In genomic region chr4:141598894-141599250, GRCm38 (mm10) we compare ENCODE assay signal across 8 mouse cellular contexts. TPM values are rescaled to one million over a fixed set of nuclear protein-coding genes. Genes with fewer than 3 reads are reported as not detected.
DNase-seq lines count a peak whose midpoint lies in the region; ATAC-seq and TF ChIP-seq lines count a peak whose summit lies in the region.

No protein-coding gene starts in this region.

- no peak for TF ChIP-seq CTCF in Patski (IDR thresholded peaks at IDR 0.05)
- TF ChIP-seq CTCF in heart, postnatal 0 days (IDR thresholded peaks at IDR 0.05; ENCODE audit: low read depth): no peak

- in situ Hi-C loops in Patski (cut with MboI; ENCODE audit: low pct_unique_long_range_greater_than_20kb): no loop called here

- DNase-seq in heart, adult 11 months: no peak
- no peak for DNase-seq in Patski (ENCODE audit: low read depth, low spot score)
- DNase-seq in heart, postnatal 0 days (ENCODE audit: low spot score): no peak
- DNase-seq in spleen, postnatal 14 days (ENCODE audit: low spot score in 2 of 2): no peak

- TF ChIP-seq EP300 in heart, postnatal 0 days (IDR thresholded peaks at IDR 0.05; ENCODE audit: low read depth): 0 out of 2 replicates have a peak, but pooled peaks have one; percentile 6

- H3K79me2 ChIP-seq in macrophage (ENCODE audit: inconsistent target): peaks cover 74% of the 10 kb centered on the region

- no peaks in the 10 kb centered on the region for H3K27me3 ChIP-seq in heart, embryonic 13.5 days (replicated peaks)
- H3K27me3 ChIP-seq in Patski: no peaks in the 10 kb centered on the region
- H3K27me3 ChIP-seq in heart, postnatal 0 days (ENCODE audit: control insufficient read depth, insufficient read depth, low read length): no peaks in the 10 kb centered on the region

- POLR2A ChIA-PET in Patski (lab: Charles Lee): interaction anchor here (0.9 kb wide), 1 partner anchor 8 kb away, joined by 3 read pairs; no protein-coding TSS in a partner anchor

- peak overlapping the region; percentile 84 for H3K4me3 ChIP-seq in heart, embryonic 13.5 days
- H3K4me3 ChIP-seq in heart, postnatal 0 days (ENCODE audit: low read depth, low read length): peak overlapping the region; percentile 61
- peak overlapping the region; percentile 6 for H3K4me3 ChIP-seq in macrophage (ENCODE audit: inconsistent target)

- peak overlapping the region; percentile 93 for H3K9ac ChIP-seq in heart, embryonic 13.5 days
- H3K9ac ChIP-seq in heart, postnatal 0 days (replicated peaks; ENCODE audit: low read depth, low read length): peak overlapping the region; percentile 63

- H3K4me2 ChIP-seq in heart, embryonic 13.5 days: peak overlapping the region; percentile 84
- H3K4me2 ChIP-seq in heart, postnatal 0 days (ENCODE audit: low read depth, low read length): peak overlapping the region; percentile 83

- H3K36me3 ChIP-seq in heart, embryonic 13.5 days: peaks cover 23% of the 10 kb centered on the region
- H3K36me3 ChIP-seq in heart, postnatal 0 days (replicated peaks; ENCODE audit: control insufficient read depth, insufficient read depth, low read length): peaks cover 19% of the 10 kb centered on the region
- peaks cover 51% of the 10 kb centered on the region for H3K36me3 ChIP-seq in macrophage (ENCODE audit: inconsistent target)

- H3K27ac ChIP-seq in heart, embryonic 13.5 days (replicated peaks): peak overlapping the region; percentile 90
- peak overlapping the region; percentile 86 for H3K27ac ChIP-seq in heart, postnatal 0 days (ENCODE audit: low read depth)
- no peak overlapping the region for H3K27ac ChIP-seq in macrophage

- no peaks in the 10 kb centered on the region for H3K9me3 ChIP-seq in heart, embryonic 13.5 days
- H3K9me3 ChIP-seq in heart, postnatal 0 days (replicated peaks; ENCODE audit: control insufficient read depth, low read length): no peaks in the 10 kb centered on the region

- ATAC-seq in heart, embryonic 13.5 days (ENCODE audit: extremely low read depth, insufficient number of reproducible peaks, low FRiP score, low TSS enrichment): no peak
- ATAC-seq in Patski: peak; percentile 34
- peak; percentile 2; the same call in 1 of the 2 replicates for ATAC-seq in heart, postnatal 0 days (ENCODE audit: insufficient read depth, low read depth)
- ATAC-seq in megakaryocyte progenitor cell, adult 5-6 weeks (replicated peaks; ENCODE audit: poor library complexity): no peak
- ATAC-seq in granulocyte monocyte progenitor cell, adult 5-6 weeks (replicated peaks; ENCODE audit: poor library complexity, severe bottlenecking): no peak

- WGBS in heart, embryonic 13.5 days: 2% methylated on average over 9 of the region's 9 CpGs
- 2% methylated on average over 9 of the region's 9 CpGs for WGBS in heart, postnatal 0 days
- WGBS in macrophage (ENCODE audit: missing documents): 18% methylated on average over 9 of the region's 9 CpGs

- CTCF ChIA-PET in Patski (lab: Charles Lee): no interaction called here

- H3K4me1 ChIP-seq in heart, embryonic 13.5 days: peaks cover 64% of the 10 kb centered on the region
- H3K4me1 ChIP-seq in heart, postnatal 0 days (ENCODE audit: control insufficient read depth, insufficient read depth): peaks cover 42% of the 10 kb centered on the region

RNA-seq across cellular contexts. Expression of gene Fblim1, which starts 7.0 kb away (rescaled TPM):
- polyA plus RNA-seq in heart, embryonic 13.5 days (2015; fragmentation: Nextera tagmentation; extraction: Ambion mirVana): 55.3 and 55.9 TPM in 2 replicates
- polyA plus RNA-seq in Patski (2021) (90.1 TPM), macrophage (2018) (107 to 177 TPM (median 134 TPM) in 3 replicates)
- 48.3 and 61.5 TPM in 2 replicates for total RNA-seq in heart, postnatal 0 days (2014; rRNA removed; ENCODE audit: low replicate concordance)
- 47.1 and 57.5 TPM in 2 replicates for polyA plus RNA-seq in heart, postnatal 0 days (2015; fragmentation: Nextera tagmentation; extraction: Ambion mirVana)
- 100 to 1,000 TPM in 9 of 26 experiments, 10 to 100 TPM in 16, 1 to 10 TPM in 1; 9.8 to 227 (median 60.4) TPM for total RNA-seq in macrophage (2018; cell fraction: chromatin; rRNA removed)
- total RNA-seq in macrophage (2018; cell fraction: cytosol; rRNA removed): 100 to 1,000 TPM in 25 of 26 experiments, 10 to 100 TPM in 1; 90.3 to 218 (median 142) TPM
- 100 to 1,000 TPM in 10 of 26 experiments, 10 to 100 TPM in 16; 20.4 to 193 (median 83.3) TPM for total RNA-seq in macrophage (2018; cell fraction: nucleus; rRNA removed)
- total RNA-seq in megakaryocyte progenitor cell, adult 5-6 weeks (2015): not detected in 2 replicates
- 0.07 TPM in 1 of 2 replicates, not detected in the other for total RNA-seq in megakaryocyte progenitor cell, adult 5-6 weeks (2017)
- total RNA-seq in granulocyte monocyte progenitor cell, adult 5-6 weeks (2014; fragmentation: Nextera tagmentation): 0.11 and 0.36 TPM in 2 replicates
- total RNA-seq in granulocyte monocyte progenitor cell, adult 5-6 weeks (2017): not detected in 2 replicates

RNA-seq across cellular contexts. Expression of gene Tmem82, which starts 19.6 kb away (rescaled TPM):
- polyA plus RNA-seq in heart, embryonic 13.5 days (2015; fragmentation: Nextera tagmentation; extraction: Ambion mirVana): 0.44 and 0.62 TPM in 2 replicates
- polyA plus RNA-seq in Patski (2021): 0.05 TPM
- total RNA-seq in heart, postnatal 0 days (2014; rRNA removed; ENCODE audit: low replicate concordance): 0.89 and 6.1 TPM in 2 replicates
- polyA plus RNA-seq in heart, postnatal 0 days (2015; fragmentation: Nextera tagmentation; extraction: Ambion mirVana): 6.8 and 7.3 TPM in 2 replicates
- 10 to 100 TPM in 9 of 26 experiments, 1 to 10 TPM in 17; 1.6 to 19.7 (median 6.3) TPM for total RNA-seq in macrophage (2018; cell fraction: chromatin; rRNA removed)
- 1 to 10 TPM; 1.1 to 4.7 (median 1.9) TPM for total RNA-seq in macrophage (2018; cell fraction: cytosol; rRNA removed)
- total RNA-seq in macrophage (2018; cell fraction: nucleus; rRNA removed): 10 to 100 TPM in 10 of 26 experiments, 1 to 10 TPM in 16; 1.8 to 21.2 (median 6.3) TPM
- polyA plus RNA-seq in macrophage (2018): 1.3 to 4.5 TPM (median 2.7 TPM) in 3 replicates
- 0.10 and 0.76 TPM in 2 replicates for total RNA-seq in megakaryocyte progenitor cell, adult 5-6 weeks (2015)
- total RNA-seq in megakaryocyte progenitor cell, adult 5-6 weeks (2017): 0.46 and 1.6 TPM in 2 replicates
- 1.7 and 3.8 TPM in 2 replicates for total RNA-seq in granulocyte monocyte progenitor cell, adult 5-6 weeks (2014; fragmentation: Nextera tagmentation)
- 0.72 TPM in 1 of 2 replicates, not detected in the other for total RNA-seq in granulocyte monocyte progenitor cell, adult 5-6 weeks (2017)

RNA-seq across cellular contexts. Expression of gene Slc25a34, which starts 24.7 kb away (rescaled TPM):
- polyA plus RNA-seq in heart, embryonic 13.5 days (2015; fragmentation: Nextera tagmentation; extraction: Ambion mirVana): 0.37 and 0.49 TPM in 2 replicates
- polyA plus RNA-seq in Patski (2021): 0.15 TPM
- 12.8 and 56.2 TPM in 2 replicates for total RNA-seq in heart, postnatal 0 days (2014; rRNA removed; ENCODE audit: low replicate concordance)
- 17.9 and 20.6 TPM in 2 replicates for polyA plus RNA-seq in heart, postnatal 0 days (2015; fragmentation: Nextera tagmentation; extraction: Ambion mirVana)
- total RNA-seq in macrophage (2018; cell fraction: chromatin; rRNA removed): 1 to 10 TPM in 12 of 26 experiments, under 1 TPM in 10, not detected in 4; 0.26 to 3.6 (median 1.0) TPM
- under 1 TPM in 9 of 26 experiments, not detected in 17; 0.05 to 0.18 (median 0.07) TPM for total RNA-seq in macrophage (2018; cell fraction: cytosol; rRNA removed)
- total RNA-seq in macrophage (2018; cell fraction: nucleus; rRNA removed): 1 to 10 TPM in 8 of 26 experiments, under 1 TPM in 17, not detected in 1; 0.17 to 3.0 (median 0.60) TPM
- 0.09 to 0.17 TPM in 2 of 3 replicates, not detected in the other for polyA plus RNA-seq in macrophage (2018)
- total RNA-seq in megakaryocyte progenitor cell, adult 5-6 weeks (2015): not detected in 2 replicates
- total RNA-seq in megakaryocyte progenitor cell, adult 5-6 weeks (2017): not detected in 2 replicates
- not detected in 2 replicates for total RNA-seq in granulocyte monocyte progenitor cell, adult 5-6 weeks (2014; fragmentation: Nextera tagmentation)
- total RNA-seq in granulocyte monocyte progenitor cell, adult 5-6 weeks (2017): not detected in 2 replicates

Comparison
In these comparisons a context has a peak if more than half of its experiments do, and no peak if none do; other contexts are left out.
1. ATAC-seq: peak in Patski (single experiment) and heart, postnatal 0 days (single experiment); none in heart, embryonic 13.5 days (single experiment), megakaryocyte progenitor cell, adult 5-6 weeks (single experiment) and granulocyte monocyte progenitor cell, adult 5-6 weeks (single experiment).
2. RNA of gene Slc25a34, which starts 24.7 kb away (polyA plus RNA-seq): 17.9 to 20.6 TPM in heart, postnatal 0 days; 0.37 to 0.49 TPM in heart, embryonic 13.5 days, 0.09 to 0.17 TPM in macrophage and 0.15 TPM in Patski (single experiment); every median in the first group is over 10 times any median in the second.
3. H3K4me3 ChIP-seq: peak in every context shown above with its lines; median percentile 84 in heart, embryonic 13.5 days; 61 in heart, postnatal 0 days; 6 in macrophage.